Mouse (Mus musculus) MEL-GATA-1-ER (cell line): ENCODE results near the gene Tex30.

Experiments
- DNase-seq: peaks from one replicate; pipeline ENCODE4 v3.0.0-alpha.2; 2012; ENCODE audit warnings: low read depth; ENCODE audit errors: extremely low read depth

Tex30 gene

DNA sequence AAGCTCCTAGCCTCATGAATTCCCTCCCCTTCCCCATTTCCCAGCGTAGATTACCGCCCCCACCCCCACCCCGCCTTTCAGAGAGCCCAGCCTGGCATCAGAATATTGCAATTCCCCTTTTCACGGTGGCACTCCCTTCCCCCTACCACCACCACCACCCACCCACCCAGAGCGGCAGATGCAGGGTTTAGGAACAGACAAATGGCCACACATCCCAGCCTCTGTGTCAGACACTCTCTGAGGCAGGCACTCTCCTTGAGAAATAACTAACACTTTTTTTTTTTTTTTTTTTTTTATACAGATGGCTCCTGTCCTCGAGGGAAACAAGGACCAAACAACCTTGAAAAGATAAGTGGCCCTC is 59.7 kb downstream of the Tex30 start:
- DNase-seq, result no peak

DNA sequence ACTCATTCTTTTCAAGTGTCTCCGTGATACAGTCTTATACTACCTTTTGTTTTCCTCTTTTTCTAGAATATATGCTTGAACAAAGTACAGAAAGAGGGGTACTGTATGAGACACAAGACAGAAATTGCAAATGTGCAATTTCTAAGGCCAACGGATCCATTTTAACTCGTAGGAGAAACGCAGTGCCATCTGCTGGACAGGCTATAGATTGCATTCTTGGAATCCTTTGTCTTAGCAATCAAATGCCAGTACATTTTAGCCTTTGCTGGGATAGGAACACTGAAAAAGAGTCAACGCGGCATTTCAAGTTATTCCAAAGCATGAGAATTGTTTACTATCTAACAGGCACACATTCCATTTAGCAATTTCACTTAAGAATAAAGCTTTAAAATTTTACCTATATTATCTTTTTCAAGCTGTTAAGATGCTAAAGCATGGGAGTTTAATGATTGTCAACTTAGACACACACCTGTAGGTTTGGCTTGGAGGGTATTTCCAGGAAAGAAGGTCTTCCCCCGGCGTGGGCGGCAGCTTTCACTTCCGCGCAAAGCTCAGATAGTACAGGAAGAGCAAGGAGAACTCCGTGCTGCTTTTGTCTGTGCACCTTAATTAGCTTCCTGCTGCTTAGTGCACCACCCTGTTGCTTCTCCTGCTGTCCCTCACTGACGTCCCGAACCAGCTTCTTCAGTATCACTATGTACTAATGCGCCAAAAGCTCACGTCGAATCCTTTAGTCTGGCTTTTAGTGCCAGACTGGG is 60.3 kb downstream of the Tex30 start:
- peak; percentile 57 for DNase-seq
